Mouse (Mus musculus) ES-Bruce4 (cell line): ENCODE measurements around the gene 6430571L13Rik.

Experiments
- CTCF ChIP-seq: IDR thresholded peaks from one replicate; pipeline ENCODE4 v1.8.1; 2011; ENCODE audit warnings: low read depth, low read length
- EP300 ChIP-seq: IDR thresholded peaks from 2 replicates; pipeline ENCODE4 v1.6.1; 2011; ENCODE audit warnings: low read depth, low read length; ENCODE audit not compliant: insufficient read depth
- POLR2A ChIP-seq: IDR thresholded peaks from one replicate; pipeline ENCODE4 v1.8.1; 2011; ENCODE audit warnings: low read length; ENCODE audit not compliant: insufficient read depth

DNA sequence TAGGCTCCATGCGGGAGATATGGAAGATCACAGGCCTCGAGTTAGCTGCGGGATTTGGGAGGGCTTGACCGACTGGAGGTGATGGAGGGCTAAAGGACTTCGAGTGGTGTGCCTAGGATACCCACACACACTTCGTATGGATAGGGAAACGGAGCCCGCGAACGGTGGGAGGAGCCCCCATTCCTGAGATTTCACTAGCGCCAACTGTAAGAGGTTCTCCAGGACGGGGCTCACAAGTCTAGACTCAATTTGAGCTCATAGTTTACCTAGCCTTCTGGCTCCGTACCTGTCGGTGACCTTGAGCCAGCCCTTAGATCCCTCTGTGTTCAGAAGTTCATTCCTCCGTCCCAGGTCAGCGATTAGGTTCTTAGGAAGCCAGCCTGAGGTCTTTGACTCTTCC lies 43.3 kb upstream of the 6430571L13Rik start:
- TF ChIP-seq POLR2A: no peak
- TF ChIP-seq CTCF: no peak
- no peak for TF ChIP-seq EP300
